8 mouse cellular contexts compared by ENCODE assay signal in genomic region chr15:28024031-28024964, GRCm38 (mm10). TPM values are rescaled to one million over a fixed set of nuclear protein-coding genes. Genes with fewer than 3 reads are reported as not detected.
A peak's percentile ranks its signal among the peaks of the same experiment; 100 is the strongest.
DNase-seq lines count a peak whose midpoint lies in the region; ATAC-seq and TF ChIP-seq lines count a peak whose summit lies in the region.

No protein-coding gene starts in this region.

- H3K4me1 ChIP-seq in forebrain, embryonic 16.5 days (replicated peaks; ENCODE audit: control insufficient read depth, insufficient read depth, low read length) = peaks cover 47% of the 10 kb centered on the region
- H3K4me1 ChIP-seq in lung, embryonic 14.5 days (ENCODE audit: insufficient read depth) = peaks cover 38% of the 10 kb centered on the region
- peaks cover 15% of the 10 kb centered on the region for H3K4me1 ChIP-seq in olfactory bulb, adult 2 months (ENCODE audit: control insufficient read depth, insufficient read depth, low read length)

- H3K4me2 ChIP-seq in forebrain, embryonic 16.5 days (ENCODE audit: low read length) = peak overlapping the region; percentile 82
- H3K4me2 ChIP-seq in lung, embryonic 14.5 days = peak overlapping the region; percentile 95

- intact Hi-C loops in heart, postnatal 25 days (cut with DNase I) = loop anchor here (5.0 kb wide), 2 partner anchors 42 to 87 kb away; no protein-coding TSS in a partner anchor

- no peak for TF ChIP-seq POLR2A in olfactory bulb, adult 2 months (IDR thresholded peaks at IDR 0.05; ENCODE audit: insufficient read depth, low read depth, low read length)

- H3K9ac ChIP-seq in forebrain, embryonic 16.5 days (replicated peaks; ENCODE audit: low read depth, low read length) = peak overlapping the region; percentile 99
- H3K9ac ChIP-seq in lung, embryonic 14.5 days = peak overlapping the region; percentile 94

- DNase-seq in CD4-positive helper T cell, adult 2 months (ENCODE audit: low read depth, low spot score) = peak; percentile 30
- peak; percentile 73 for DNase-seq in heart, postnatal 25 days (ENCODE audit: low spot score)
- peak; percentile 40 to 66 for DNase-seq in layer of hippocampus, adult 2 months (ENCODE audit: low spot score in 2 of 2)
- peak; percentile 82 for DNase-seq in lung, embryonic 14.5 days
- peak; percentile 15 for DNase-seq in thymus, postnatal 0 days (ENCODE audit: low spot score)

- ATAC-seq in cerebellum, adult (ENCODE audit: insufficient number of reproducible peaks, low FRiP score, low TSS enrichment) = 0 out of 2 replicates have a peak, but pooled peaks have one; percentile 3
- ATAC-seq in forebrain, embryonic 16.5 days = peak; percentile 20
- ATAC-seq in lung, embryonic 14.5 days (ENCODE audit: insufficient read depth) = peak; percentile 48

- peak overlapping the region; percentile 99 for H3K27ac ChIP-seq in forebrain, embryonic 16.5 days (ENCODE audit: low read length)
- H3K27ac ChIP-seq in layer of hippocampus, adult 2 months = peak overlapping the region; percentile 94
- peak overlapping the region; percentile 97 for H3K27ac ChIP-seq in lung, embryonic 14.5 days (ENCODE audit: low read depth)
- peak overlapping the region; percentile 86; the same call in 1 of the 2 replicates for H3K27ac ChIP-seq in olfactory bulb, adult 2 months (ENCODE audit: insufficient read depth, low read depth, low read length)

- no peaks in the 10 kb centered on the region for H3K27me3 ChIP-seq in forebrain, embryonic 16.5 days (replicated peaks; ENCODE audit: control insufficient read depth, insufficient read depth, low read length)
- no peaks in the 10 kb centered on the region for H3K27me3 ChIP-seq in lung, embryonic 14.5 days (ENCODE audit: insufficient read depth, low read length)

- H3K4me3 ChIP-seq in forebrain, embryonic 16.5 days (replicated peaks; ENCODE audit: low read length) = peak overlapping the region; percentile 88
- H3K4me3 ChIP-seq in layer of hippocampus, adult 2 months = peak overlapping the region; percentile 94
- H3K4me3 ChIP-seq in lung, embryonic 14.5 days (ENCODE audit: low read depth, low read length) = peak overlapping the region; percentile 91
- H3K4me3 ChIP-seq in olfactory bulb, adult 2 months (ENCODE audit: insufficient read depth, low read depth, low read length) = peak overlapping the region; percentile 70

- no peaks in the 10 kb centered on the region for H3K36me3 ChIP-seq in forebrain, embryonic 16.5 days (ENCODE audit: control insufficient read depth, insufficient read depth)
- no peaks in the 10 kb centered on the region for H3K36me3 ChIP-seq in lung, embryonic 14.5 days (ENCODE audit: insufficient read depth)

- under 1% methylated on average over 77 of the region's 81 CpGs for WGBS in forebrain, embryonic 16.5 days
- under 1% methylated on average over 80 of the region's 81 CpGs for WGBS in lung, embryonic 14.5 days
- 1% methylated on average over 81 of the region's 81 CpGs for WGBS in olfactory bulb, adult 2 months

- TF ChIP-seq CTCF in layer of hippocampus, adult 2 months (conservative IDR thresholded peaks at IDR 0.05) = no peak; the same call in 1 of the 2 replicates
- no peak for TF ChIP-seq CTCF in lung, embryonic 14.5 days (IDR thresholded peaks at IDR 0.05; ENCODE audit: low read depth)
- no peak for TF ChIP-seq CTCF in olfactory bulb, adult 2 months (IDR thresholded peaks at IDR 0.05; ENCODE audit: insufficient read depth, low read depth, low read length)

- no peaks in the 10 kb centered on the region for H3K9me3 ChIP-seq in forebrain, embryonic 16.5 days (ENCODE audit: control insufficient read depth, low read length)
- no peaks in the 10 kb centered on the region for H3K9me3 ChIP-seq in lung, embryonic 14.5 days (ENCODE audit: low read depth, low read length)

RNA-seq across cellular contexts. Expression of gene Trio, which starts 1.4 kb away (rescaled TPM):
- 40.8 and 42.6 TPM in 2 replicates for polyA plus RNA-seq in forebrain, embryonic 16.5 days (2015; fragmentation: Nextera tagmentation; extraction: Ambion mirVana)
- 10 to 100 TPM; 42.9 to 43.7 TPM for total RNA-seq in heart, postnatal 25 days (2021)
- 100 to 1,000 TPM; 321 to 333 TPM for total RNA-seq in layer of hippocampus, adult 2 months (2021)
- polyA plus RNA-seq in lung, embryonic 14.5 days (2014; fragmentation: Nextera tagmentation; extraction: Ambion mirVana) = 28.9 and 32.0 TPM in 2 replicates
- polyA plus RNA-seq in olfactory bulb, adult 2 months (2012; ENCODE audit: insufficient read depth, insufficient read length, low replicate concordance, missing spikeins) = 76.4 TPM in 1 of 2 replicates, not detected in the other
- polyA plus RNA-seq in thymus, postnatal 0 days (2015; fragmentation: Nextera tagmentation; extraction: Ambion mirVana) = 5.5 and 8.0 TPM in 2 replicates

Comparison
In these comparisons a context has a peak if more than half of its experiments do, and no peak if none do; other contexts are left out.
1. Peak in every context shown above with its lines: DNase-seq, ATAC-seq, H3K4me3 ChIP-seq and H3K27ac ChIP-seq.
2. DNase-seq: peak in every context shown above with its lines; median percentile 82 in lung, embryonic 14.5 days; 73 in heart, postnatal 25 days; 53 in layer of hippocampus, adult 2 months; 30 in CD4-positive helper T cell, adult 2 months; 15 in thymus, postnatal 0 days.